Mouse (Mus musculus): ENCODE data around the gene Ltbr.
A peak's percentile ranks its signal among the peaks of the same experiment; 100 is the strongest.
"Not testable (repeated sequence)": the region's sequence is repeated elsewhere in the genome, so short reads cannot be mapped to it uniquely, and the experiment has no call there.

Ltbr gene

GRCm38 (mm10) chr6:125312581-125313355 is 917 bp downstream of the Ltbr start:
- no peak for DNase-seq (ENCODE audit: low spot score in 2 of 2)

- no peak for DNase-seq (ENCODE audit: low spot score in 2 of 2)
Measured at GRCm38 (mm10) chr6:125312171-125312570, 1.5 kb downstream of the Ltbr start.

GRCm38 (mm10) chr6:125309406-125309805 is 4.3 kb downstream of the Ltbr start:
- DNase-seq (ENCODE audit: low spot score in 2 of 2), result no peak

GRCm38 (mm10) chr6:125308921-125309320 is 4.8 kb downstream of the Ltbr start:
- no peak for DNase-seq (ENCODE audit: low spot score in 2 of 2)

GRCm38 (mm10) chr6:125307091-125307490 is 6.6 kb downstream of the Ltbr start:
- no peak for DNase-seq (ENCODE audit: low spot score in 2 of 2)

GRCm38 (mm10) chr6:125305465-125305864 is 8.2 kb downstream of the Ltbr start:
- DNase-seq (ENCODE audit: low spot score in 2 of 2), result no peak

GRCm38 (mm10) chr6:125304408-125304807 is 9.3 kb downstream of the Ltbr start:
- DNase-seq (ENCODE audit: low spot score in 2 of 2), result not testable (repeated sequence)

GRCm38 (mm10) chr6:125303242-125303641 is 10.4 kb downstream of the Ltbr start:
- no peak for DNase-seq (ENCODE audit: low spot score in 2 of 2)

- no peak for DNase-seq (ENCODE audit: low spot score in 2 of 2)
Measured at GRCm38 (mm10) chr6:125302231-125302982, 11.3 kb downstream of the Ltbr start.

GRCm38 (mm10) chr6:125300982-125301381 is 12.7 kb downstream of the Ltbr start:
- DNase-seq (ENCODE audit: low spot score in 2 of 2), result no peak

GRCm38 (mm10) chr6:125297149-125297820 is 16.4 kb downstream of the Ltbr start:
- no peak for DNase-seq (ENCODE audit: low spot score in 2 of 2)

- no peak for DNase-seq (ENCODE audit: low spot score in 2 of 2)
Measured at GRCm38 (mm10) chr6:125294049-125294448, 19.6 kb downstream of the Ltbr start.

- no peak for DNase-seq (ENCODE audit: low spot score in 2 of 2)
Measured at GRCm38 (mm10) chr6:125292256-125292655, 21.4 kb downstream of the Ltbr start.

GRCm38 (mm10) chr6:125291329-125291728 is 22.4 kb downstream of the Ltbr start:
- DNase-seq (ENCODE audit: low spot score in 2 of 2), result peak; percentile 35 to 41

GRCm38 (mm10) chr6:125288730-125289129 is 25.0 kb downstream of the Ltbr start:
- no peak for DNase-seq (ENCODE audit: low spot score in 2 of 2)

- no peak for DNase-seq (ENCODE audit: low spot score in 2 of 2)
Measured at GRCm38 (mm10) chr6:125286944-125287343, 26.7 kb downstream of the Ltbr start.

GRCm38 (mm10) chr6:125285890-125286289 is 27.8 kb downstream of the Ltbr start, which contains the start of gene Tuba3a:
Gene Tuba3a (minus strand): TSS chr6:125286042.
- no peak for DNase-seq (ENCODE audit: low spot score in 2 of 2)

GRCm38 (mm10) chr6:125284751-125285150 is 28.9 kb downstream of the Ltbr start:
- DNase-seq (ENCODE audit: low spot score in 2 of 2), result no peak

- no peak for DNase-seq (ENCODE audit: low spot score in 2 of 2)
Measured at GRCm38 (mm10) chr6:125284250-125284649, 29.4 kb downstream of the Ltbr start.

GRCm38 (mm10) chr6:125282721-125283120 is 31.0 kb downstream of the Ltbr start:
- not testable (repeated sequence) for DNase-seq (ENCODE audit: low spot score in 2 of 2)

- no peak for DNase-seq (ENCODE audit: low spot score in 2 of 2)
Measured at GRCm38 (mm10) chr6:125279729-125280128, 34.0 kb downstream of the Ltbr start.

- DNase-seq (ENCODE audit: low spot score in 2 of 2), result peak in 1 of 2 experiments; percentile 29
Measured at GRCm38 (mm10) chr6:125274841-125275563, 38.7 kb downstream of the Ltbr start.

Data from right cerebral cortex, adult 2 months (tissue).